Mouse (Mus musculus) left cerebral cortex, adult 8-10 months (tissue): ENCODE data around the gene Dhx30. TPM values are rescaled to one million over a fixed set of nuclear protein-coding genes. Genes with fewer than 3 reads are reported as not detected.
A peak's percentile ranks its signal among the peaks of the same experiment; 100 is the strongest.
"Not testable (repeated sequence)": the region's sequence is repeated elsewhere in the genome, so short reads cannot be mapped to it uniquely, and the experiment has no call there.

ENCODE experiments used
- DNase-seq, 2 experiments: peaks; one replicate each; pipeline ENCODE4 v3.0.0; 2022; ENCODE audit warnings: low spot score in 2 of 2
- total RNA-seq, 4 experiments: library from RNA; stranded (reverse); gene quantifications; 2 replicates each; pipeline ENCODE4 v1.2.4; 2022

Dhx30 gene
- total RNA-seq, 4 experiments from 2014 or later, result 158 to 171 (median 165) TPM

- DNase-seq, result no peak
These were observed 22.9 kb downstream of the Dhx30 start for GRCm38 (mm10) chr9:110094761-110095160.

GRCm38 (mm10) chr9:110093303-110093702, 24.3 kb downstream of the Dhx30 start:
- no peak for DNase-seq

- DNase-seq, result no peak
These were observed 31.9 kb downstream of the Dhx30 start for GRCm38 (mm10) chr9:110085693-110086092.

- no peak for DNase-seq
These were observed 33.2 kb downstream of the Dhx30 start for GRCm38 (mm10) chr9:110084201-110084964.

GRCm38 (mm10) chr9:110081066-110081465, 36.6 kb downstream of the Dhx30 start:
- DNase-seq, result no peak

GRCm38 (mm10) chr9:110076468-110076867, 41.2 kb downstream of the Dhx30 start:
- DNase-seq, result not testable (repeated sequence)

- DNase-seq, result peak in 1 of 2 experiments; percentile 81
These were observed 45.8 kb downstream of the Dhx30 start for GRCm38 (mm10) chr9:110071843-110072242.

GRCm38 (mm10) chr9:110071011-110071410, 46.6 kb downstream of the Dhx30 start:
- DNase-seq, result no peak

GRCm38 (mm10) chr9:110070358-110070757, 47.3 kb downstream of the Dhx30 start:
- DNase-seq, result no peak

- no peak for DNase-seq
These were observed 48.9 kb downstream of the Dhx30 start for GRCm38 (mm10) chr9:110068745-110069144.

- DNase-seq, result no peak
These were observed 53.0 kb downstream of the Dhx30 start for GRCm38 (mm10) chr9:110064641-110065040.

GRCm38 (mm10) chr9:110062861-110063260, 54.8 kb downstream of the Dhx30 start:
- no peak for DNase-seq

- DNase-seq, result no peak
These were observed 55.2 kb downstream of the Dhx30 start for GRCm38 (mm10) chr9:110062405-110062804.

GRCm38 (mm10) chr9:110060761-110061160, 56.9 kb downstream of the Dhx30 start:
- no peak for DNase-seq

GRCm38 (mm10) chr9:110057200-110057599, 60.4 kb downstream of the Dhx30 start:
- DNase-seq, result no peak

GRCm38 (mm10) chr9:110054781-110055180, 62.8 kb downstream of the Dhx30 start:
- DNase-seq, result no peak

GRCm38 (mm10) chr9:110054080-110054421, 63.6 kb downstream of the Dhx30 start:
- no peak for DNase-seq

- DNase-seq, result peak; percentile 40 to 70
These were observed 64.1 kb downstream of the Dhx30 start for GRCm38 (mm10) chr9:110053305-110054079.

GRCm38 (mm10) chr9:110052951-110053304, 64.7 kb downstream of the Dhx30 start:
- no peak for DNase-seq

GRCm38 (mm10) chr9:110051869-110052661, 65.6 kb downstream of the Dhx30 start:
- peak; percentile 71 to 92 for DNase-seq

- no peak for DNase-seq
These were observed 66.4 kb downstream of the Dhx30 start for GRCm38 (mm10) chr9:110051184-110051583.

GRCm38 (mm10) chr9:110047857-110048256, 69.8 kb downstream of the Dhx30 start:
- DNase-seq, result no peak
